Mouse (Mus musculus) liver, embryonic 16.5 days (tissue): ENCODE results near the gene Pcsk5. TPM values are rescaled to one million over a fixed set of nuclear protein-coding genes. Genes with fewer than 3 reads are reported as not detected.

Experiments used
- ATAC-seq: fragments of 200-750 bp; cut with Nextera tagmentation; 2 replicates; pipeline ENCODE4 v1.8.0; 2017; ENCODE audit warnings: low read depth, mild to moderate bottlenecking, moderate number of reproducible peaks, moderate library complexity
- H3K27ac ChIP-seq: fragments of 300-500 bp; sonication (generic); 2 replicates; pipeline ENCODE4 v1.5.1; 2014; ENCODE audit warnings: mild to moderate bottlenecking, low read length
- H3K27me3 ChIP-seq: fragments of 300-500 bp; sonication (generic); 2 replicates; pipeline ENCODE4 v1.6.1; 2014; ENCODE audit warnings: low read depth, low read length, mixed read lengths; ENCODE audit not compliant: control insufficient read depth, insufficient read depth
- H3K36me3 ChIP-seq: fragments of 300-500 bp; sonication (generic); 2 replicates; pipeline ENCODE4 v1.6.1; 2014; ENCODE audit warnings: mild to moderate bottlenecking; ENCODE audit not compliant: control insufficient read depth, insufficient read depth
- H3K4me1 ChIP-seq: fragments of 300-500 bp; sonication (generic); 2 replicates; pipeline ENCODE4 v1.6.1; 2014; ENCODE audit warnings: low read depth, low read length, mixed read lengths; ENCODE audit not compliant: control insufficient read depth
- H3K4me2 ChIP-seq: fragments of 300-500 bp; sonication (generic); 2 replicates; pipeline ENCODE4 v1.6.1; 2014; ENCODE audit warnings: low read depth, low read length, mixed read lengths
- H3K4me3 ChIP-seq: fragments of 300-500 bp; sonication (generic); 2 replicates; pipeline ENCODE4 v1.5.1; 2014; ENCODE audit warnings: low read depth, mild to moderate bottlenecking, low read length
- H3K9ac ChIP-seq: fragments of 300-500 bp; sonication (generic); 2 replicates; pipeline ENCODE4 v1.6.1; 2014; ENCODE audit warnings: low read depth, low read length
- H3K9me3 ChIP-seq: fragments of 300-500 bp; sonication (generic); replicated peaks from 2 replicates; pipeline ENCODE4 v1.6.1; 2016; ENCODE audit warnings: low read length; ENCODE audit not compliant: control insufficient read depth
- WGBS: fragments of 180-500 bp; shearing (Covaris S2); extraction: QIAGEN DNeasy Blood & Tissue Kit; methylation state at CpG from one replicate; pipeline ENCODE4 v1.1.7; 2014; ENCODE audit not compliant: insufficient replicate concordance; 5-methylcytosine and 5-hydroxymethylcytosine counted together
- polyA plus RNA-seq: library from polyadenylated mRNA; unstranded; fragments of >200 nt; fragmentation: Nextera tagmentation; extraction: Ambion mirVana; gene quantifications from 2 replicates; pipeline ENCODE4 v1.2.1, GENCODE M21; 2015

The Pcsk5 gene
- polyA plus RNA-seq, 1 experiment from 2014 or later = 2.4 TPM

GRCm38 (mm10) chr19:17732676-17733277 is 104.7 kb downstream of the Pcsk5 start:
- Histone ChIP-seq H3K9ac (no peak overlapping the region), H3K27ac (no peak overlapping the region)
- no peak for ATAC-seq

GRCm38 (mm10) chr19:17717066-17717465 is 120.4 kb downstream of the Pcsk5 start:
- ATAC-seq = no peak
- Histone ChIP-seq H3K27me3 (no peaks in the 10 kb centered on the region), H3K4me2 (no peak overlapping the region), H3K27ac (no peak overlapping the region), H3K4me1 (no peaks in the 10 kb centered on the region), H3K9ac (no peak overlapping the region), H3K9me3 (no peaks in the 10 kb centered on the region), H3K36me3 (no peaks in the 10 kb centered on the region), H3K4me3 (no peak overlapping the region)
- 56% methylated on average over 10 of the region's 10 CpGs for WGBS

More at GRCm38 (mm10) chr19:17732676-17733277, 104.7 kb downstream of the Pcsk5 start:
- Histone ChIP-seq H3K27me3 (no peaks in the 10 kb centered on the region), H3K36me3 (no peaks in the 10 kb centered on the region), H3K4me2 (no peak overlapping the region), H3K4me1 (no peaks in the 10 kb centered on the region), H3K4me3 (no peak overlapping the region), H3K9me3 (no peaks in the 10 kb centered on the region)

- WGBS = 64% methylated on average over 9 of the region's 9 CpGs
- ATAC-seq = no peak
- H3K4me3 ChIP-seq = no peak overlapping the region
- no peaks in the 10 kb centered on the region for H3K9me3 ChIP-seq
- no peaks in the 10 kb centered on the region for H3K27me3 ChIP-seq
- H3K36me3 ChIP-seq = no peaks in the 10 kb centered on the region
- no peak overlapping the region for H3K27ac ChIP-seq
- H3K9ac ChIP-seq = no peak overlapping the region
- H3K4me1 ChIP-seq = no peaks in the 10 kb centered on the region
- H3K4me2 ChIP-seq = no peak overlapping the region
Measured at GRCm38 (mm10) chr19:17715281-17715955, 122.0 kb downstream of the Pcsk5 start.

GRCm38 (mm10) chr19:17691626-17692025 is 145.8 kb downstream of the Pcsk5 start:
- Histone ChIP-seq H3K27me3 (no peaks in the 10 kb centered on the region), H3K9me3 (no peaks in the 10 kb centered on the region), H3K4me3 (no peak overlapping the region), H3K4me2 (no peak overlapping the region), H3K9ac (no peak overlapping the region), H3K4me1 (no peaks in the 10 kb centered on the region), H3K27ac (no peak overlapping the region), H3K36me3 (no peaks in the 10 kb centered on the region)
- WGBS = 68% methylated on average over 6 of the region's 6 CpGs
- no peak for ATAC-seq

- H3K27me3 ChIP-seq = no peaks in the 10 kb centered on the region
- H3K4me1 ChIP-seq = no peaks in the 10 kb centered on the region
- no peaks in the 10 kb centered on the region for H3K9me3 ChIP-seq
- H3K9ac ChIP-seq = no peak overlapping the region
- ATAC-seq = no peak
- WGBS = 69% methylated on average over 7 of the region's 7 CpGs
- no peak overlapping the region for H3K27ac ChIP-seq
- H3K36me3 ChIP-seq = no peaks in the 10 kb centered on the region
- H3K4me2 ChIP-seq = no peak overlapping the region
- H3K4me3 ChIP-seq = no peak overlapping the region
Measured at GRCm38 (mm10) chr19:17678371-17678770, 159.1 kb downstream of the Pcsk5 start.

GRCm38 (mm10) chr19:17662676-17663075 is 174.8 kb downstream of the Pcsk5 start:
- Histone ChIP-seq H3K36me3 (no peaks in the 10 kb centered on the region), H3K27ac (no peak overlapping the region), H3K4me2 (no peak overlapping the region), H3K9me3 (no peaks in the 10 kb centered on the region), H3K27me3 (no peaks in the 10 kb centered on the region), H3K9ac (no peak overlapping the region), H3K4me1 (no peaks in the 10 kb centered on the region), H3K4me3 (no peak overlapping the region)
- ATAC-seq = no peak
- WGBS = 71% methylated on average over 3 of the region's 3 CpGs

- Histone ChIP-seq H3K27me3 (no peaks in the 10 kb centered on the region), H3K9me3 (no peaks in the 10 kb centered on the region), H3K4me1 (no peaks in the 10 kb centered on the region), H3K36me3 (no peaks in the 10 kb centered on the region), H3K9ac (no peak overlapping the region), H3K27ac (no peak overlapping the region), H3K4me2 (no peak overlapping the region), H3K4me3 (no peak overlapping the region)
- no peak for ATAC-seq
- 61% methylated on average over 6 of the region's 6 CpGs for WGBS
Measured at GRCm38 (mm10) chr19:17662271-17662670, 175.2 kb downstream of the Pcsk5 start.

GRCm38 (mm10) chr19:17659321-17659720 is 178.1 kb downstream of the Pcsk5 start:
- Histone ChIP-seq H3K9me3 (no peaks in the 10 kb centered on the region), H3K4me2 (no peak overlapping the region), H3K9ac (no peak overlapping the region), H3K27ac (no peak overlapping the region), H3K4me3 (no peak overlapping the region), H3K4me1 (no peaks in the 10 kb centered on the region), H3K36me3 (no peaks in the 10 kb centered on the region), H3K27me3 (no peaks in the 10 kb centered on the region)
- 56% methylated on average over 3 of the region's 3 CpGs for WGBS
- ATAC-seq = no peak

- Histone ChIP-seq H3K9me3 (no peaks in the 10 kb centered on the region), H3K27me3 (no peaks in the 10 kb centered on the region), H3K4me3 (no peak overlapping the region), H3K4me2 (no peak overlapping the region), H3K9ac (no peak overlapping the region), H3K4me1 (no peaks in the 10 kb centered on the region), H3K36me3 (no peaks in the 10 kb centered on the region), H3K27ac (no peak overlapping the region)
- no peak for ATAC-seq
- WGBS = 34% methylated on average over 5 of the region's 5 CpGs
Measured at GRCm38 (mm10) chr19:17650831-17651502, 186.5 kb downstream of the Pcsk5 start.
